Mouse (Mus musculus): ENCODE results near the gene Slpi. TPM values are rescaled to one million over a fixed set of nuclear protein-coding genes. Genes with fewer than 3 reads are reported as not detected.

Gene Slpi
- polyA plus RNA-seq, 1 experiment: 9.4 TPM

- H3ac ChIP-seq (ENCODE audit: control insufficient read depth, insufficient read length): no peak overlapping the region
- TF ChIP-seq CEBPB (IDR thresholded peaks at IDR 0.05; ENCODE audit: insufficient read depth, poor library complexity, severe bottlenecking): no peak
- no peak overlapping the region for H3K4me3 ChIP-seq
- H3K36me3 ChIP-seq (ENCODE audit: control insufficient read depth, insufficient read depth): no peaks in the 10 kb centered on the region
- H3K27me3 ChIP-seq (ENCODE audit: control insufficient read depth, insufficient read depth, insufficient read length): peaks cover 5% of the 10 kb centered on the region
- H3K79me2 ChIP-seq (ENCODE audit: control insufficient read depth, insufficient read depth): no peaks in the 10 kb centered on the region
- H3K4me2 ChIP-seq (ENCODE audit: low read depth): no peak overlapping the region
Measured at GRCm38 (mm10) chr2:164312599-164312998, 76.3 kb downstream of the Slpi start.

Other genes with a start within 250 kb of the Slpi start
- gene Kcns1, start 218.0 kb downstream of the Slpi start, polyA plus RNA-seq (2012; fragmentation: generic; extraction: Trizol): not detected
- gene Wfdc5, start 206.4 kb downstream of the Slpi start, polyA plus RNA-seq (2012; fragmentation: generic; extraction: Trizol): not detected
- not detected for gene Wfdc12, start 198.5 kb downstream of the Slpi start, polyA plus RNA-seq (2012; fragmentation: generic; extraction: Trizol)
- gene Wfdc15a, start 189.0 kb downstream of the Slpi start, polyA plus RNA-seq (2012; fragmentation: generic; extraction: Trizol): not detected
- gene Wfdc15b, start 167.4 kb downstream of the Slpi start, polyA plus RNA-seq (2012; fragmentation: generic; extraction: Trizol): not detected
- not detected for gene Svs2, start 150.6 kb downstream of the Slpi start, polyA plus RNA-seq (2012; fragmentation: generic; extraction: Trizol)
- not detected for gene Svs3b, start 132.5 kb downstream of the Slpi start, polyA plus RNA-seq (2012; fragmentation: generic; extraction: Trizol)
- not detected for gene Svs4, start 110.6 kb downstream of the Slpi start, polyA plus RNA-seq (2012; fragmentation: generic; extraction: Trizol)
- not detected for gene Svs3a, start 99.8 kb downstream of the Slpi start, polyA plus RNA-seq (2012; fragmentation: generic; extraction: Trizol)
- gene Svs6, start 72.3 kb downstream of the Slpi start, polyA plus RNA-seq (2012; fragmentation: generic; extraction: Trizol): not detected
- not detected for gene Svs5, start 56.4 kb downstream of the Slpi start, polyA plus RNA-seq (2012; fragmentation: generic; extraction: Trizol)
- 0.06 TPM for gene Rbpjl, start 14.0 kb upstream of the Slpi start, polyA plus RNA-seq (2012; fragmentation: generic; extraction: Trizol)
- 0.01 TPM for gene Matn4, start 16.1 kb upstream of the Slpi start, polyA plus RNA-seq (2012; fragmentation: generic; extraction: Trizol)
- gene Sdc4, start 54.8 kb upstream of the Slpi start, polyA plus RNA-seq (2012; fragmentation: generic; extraction: Trizol): 52.4 TPM
- gene Sys1, start 67.9 kb upstream of the Slpi start, polyA plus RNA-seq (2012; fragmentation: generic; extraction: Trizol): 47.6 TPM
- gene Gm20458, start 71.9 kb upstream of the Slpi start, polyA plus RNA-seq (2012; fragmentation: generic; extraction: Trizol): 31.6 TPM
- gene Trp53tg5, start 84.6 kb upstream of the Slpi start, polyA plus RNA-seq (2012; fragmentation: generic; extraction: Trizol): not detected
- gene Dbndd2, start 97.0 kb upstream of the Slpi start, polyA plus RNA-seq (2012; fragmentation: generic; extraction: Trizol): 16.4 TPM
- gene Pigt, start 108.4 kb upstream of the Slpi start, polyA plus RNA-seq (2012; fragmentation: generic; extraction: Trizol): 79.2 TPM
- not detected for gene Wfdc2, start 173.3 kb upstream of the Slpi start, polyA plus RNA-seq (2012; fragmentation: generic; extraction: Trizol)
- not detected for gene Spint3, start 184.4 kb upstream of the Slpi start, polyA plus RNA-seq (2012; fragmentation: generic; extraction: Trizol)
- gene Wfdc6a, start 196.4 kb upstream of the Slpi start, polyA plus RNA-seq (2012; fragmentation: generic; extraction: Trizol): not detected
- gene Eppin, start 204.5 kb upstream of the Slpi start, polyA plus RNA-seq (2012; fragmentation: generic; extraction: Trizol): not detected
- not detected for gene Wfdc6b, start 224.4 kb upstream of the Slpi start, polyA plus RNA-seq (2012; fragmentation: generic; extraction: Trizol)
- gene Wfdc8, start 224.5 kb upstream of the Slpi start, polyA plus RNA-seq (2012; fragmentation: generic; extraction: Trizol): not detected
- gene Wfdc16, start 249.7 kb upstream of the Slpi start, polyA plus RNA-seq (2012; fragmentation: generic; extraction: Trizol): not detected